Mouse (Mus musculus): ENCODE measurements around the gene Rcvrn. TPM values are rescaled to one million over a fixed set of nuclear protein-coding genes. Genes with fewer than 3 reads are reported as not detected.

Gene Rcvrn
- total RNA-seq, 2 experiments from 2014 or later = 0.27 TPM; not detected in 1

- DNase-seq = no peak
These were observed 25.1 kb upstream of the Rcvrn start for GRCm38 (mm10) chr11:67670031-67670430.

GRCm38 (mm10) chr11:67672140-67672539 is 23.0 kb upstream of the Rcvrn start:
- no peak for DNase-seq

GRCm38 (mm10) chr11:67675562-67676540 is 19.3 kb upstream of the Rcvrn start:
- no peak for DNase-seq

GRCm38 (mm10) chr11:67679300-67679699 is 15.8 kb upstream of the Rcvrn start:
- DNase-seq = no peak

GRCm38 (mm10) chr11:67679930-67680329 is 15.2 kb upstream of the Rcvrn start:
- no peak for DNase-seq

GRCm38 (mm10) chr11:67681871-67682270 is 13.3 kb upstream of the Rcvrn start:
- DNase-seq = no peak

GRCm38 (mm10) chr11:67686109-67686508 is 9.0 kb upstream of the Rcvrn start:
- DNase-seq = no peak

GRCm38 (mm10) chr11:67712976-67713375 is 17.9 kb downstream of the Rcvrn start:
- DNase-seq = no peak

- DNase-seq = no peak
These were observed 20.3 kb downstream of the Rcvrn start for GRCm38 (mm10) chr11:67715382-67715781.

- no peak for DNase-seq
These were observed 26.4 kb downstream of the Rcvrn start for GRCm38 (mm10) chr11:67721485-67721884.

- DNase-seq = no peak
These were observed 27.5 kb downstream of the Rcvrn start for GRCm38 (mm10) chr11:67722399-67723156.

- no peak for DNase-seq
These were observed 28.3 kb downstream of the Rcvrn start for GRCm38 (mm10) chr11:67723231-67724013.

GRCm38 (mm10) chr11:67727095-67727494 is 32.0 kb downstream of the Rcvrn start:
- peak; percentile 8 for DNase-seq

- peak; percentile 10 for DNase-seq
These were observed 33.6 kb downstream of the Rcvrn start for GRCm38 (mm10) chr11:67728726-67729125.

GRCm38 (mm10) chr11:67731056-67731455 is 35.9 kb downstream of the Rcvrn start:
- DNase-seq = no peak

- no peak for DNase-seq
These were observed 38.6 kb downstream of the Rcvrn start for GRCm38 (mm10) chr11:67733726-67734125.

- DNase-seq = no peak
These were observed 39.5 kb downstream of the Rcvrn start for GRCm38 (mm10) chr11:67734597-67734996.

- no peak for DNase-seq
These were observed 43.2 kb downstream of the Rcvrn start for GRCm38 (mm10) chr11:67738345-67738744.

GRCm38 (mm10) chr11:67738846-67739490 is 43.8 kb downstream of the Rcvrn start:
- DNase-seq = no peak

- DNase-seq = no peak
These were observed 46.4 kb downstream of the Rcvrn start for GRCm38 (mm10) chr11:67741569-67741968.

All from gastrocnemius, postnatal 25 days (tissue).